Mouse (Mus musculus): ENCODE results near the gene Trarg1. TPM values are rescaled to one million over a fixed set of nuclear protein-coding genes. Genes with fewer than 3 reads are reported as not detected.

The Trarg1 gene
- polyA plus RNA-seq, 1 experiment = not detected

- no peaks in the 10 kb centered on the region for H3K9me3 ChIP-seq (ENCODE audit: control insufficient read depth, low read length)
- no peak within 1 kb of the TSS for H3K4me3 ChIP-seq (replicated peaks)
- no peaks in the 10 kb centered on the region for H3K4me1 ChIP-seq (ENCODE audit: control insufficient read depth)
- TF ChIP-seq TAL1 (IDR thresholded peaks at IDR 0.05; ENCODE audit: low read length) (no peak), GATA1 (IDR thresholded peaks at IDR 0.05; ENCODE audit: low read length) (no peak)
- no peaks in the 10 kb centered on the region for H3K36me3 ChIP-seq (ENCODE audit: control insufficient read depth)
- peaks cover 62% of the 10 kb centered on the region for H3K27me3 ChIP-seq (ENCODE audit: control insufficient read depth)
Measured at GRCm38 (mm10) chr11:76671871-76672475, 7.6 kb upstream of the Trarg1 start, which contains the start of gene Bhlha9. Bhlha9 (plus strand) TSS chr11:76672470.

GRCm38 (mm10) chr11:76672561-76673384 is 6.8 kb upstream of the Trarg1 start:
- Histone ChIP-seq H3K36me3 (ENCODE audit: control insufficient read depth) (no peaks in the 10 kb centered on the region), H3K4me3 (replicated peaks) (no peak overlapping the region), H3K9me3 (ENCODE audit: control insufficient read depth, low read length) (no peaks in the 10 kb centered on the region), H3K27me3 (ENCODE audit: control insufficient read depth) (peaks cover 54% of the 10 kb centered on the region), H3K4me1 (ENCODE audit: control insufficient read depth) (no peaks in the 10 kb centered on the region)
- TF ChIP-seq TAL1 (IDR thresholded peaks at IDR 0.05; ENCODE audit: low read length) (no peak), GATA1 (IDR thresholded peaks at IDR 0.05; ENCODE audit: low read length) (no peak)

GRCm38 (mm10) chr11:76674199-76674598 is 5.4 kb upstream of the Trarg1 start:
- H3K4me3 ChIP-seq (replicated peaks) = no peak overlapping the region
- H3K9me3 ChIP-seq (ENCODE audit: control insufficient read depth, low read length) = no peaks in the 10 kb centered on the region
- peaks cover 43% of the 10 kb centered on the region for H3K27me3 ChIP-seq (ENCODE audit: control insufficient read depth)
- no peaks in the 10 kb centered on the region for H3K4me1 ChIP-seq (ENCODE audit: control insufficient read depth)
- no peaks in the 10 kb centered on the region for H3K36me3 ChIP-seq (ENCODE audit: control insufficient read depth)
- TF ChIP-seq TAL1 (IDR thresholded peaks at IDR 0.05; ENCODE audit: low read length) (no peak), GATA1 (IDR thresholded peaks at IDR 0.05; ENCODE audit: low read length) (no peak)

- TF ChIP-seq TAL1 (IDR thresholded peaks at IDR 0.05; ENCODE audit: low read length) = no peak
- no peak for TF ChIP-seq GATA1 (IDR thresholded peaks at IDR 0.05; ENCODE audit: low read length)
- Histone ChIP-seq H3K36me3 (ENCODE audit: control insufficient read depth) (no peaks in the 10 kb centered on the region), H3K27me3 (ENCODE audit: control insufficient read depth) (peaks cover 43% of the 10 kb centered on the region), H3K4me1 (ENCODE audit: control insufficient read depth) (no peaks in the 10 kb centered on the region), H3K4me3 (replicated peaks) (no peak overlapping the region), H3K9me3 (ENCODE audit: control insufficient read depth, low read length) (no peaks in the 10 kb centered on the region)
Measured at GRCm38 (mm10) chr11:76674704-76675103, 4.9 kb upstream of the Trarg1 start.

GRCm38 (mm10) chr11:76685604-76686003 is 6.0 kb downstream of the Trarg1 start:
- Histone ChIP-seq H3K9me3 (ENCODE audit: control insufficient read depth, low read length) (no peaks in the 10 kb centered on the region), H3K27me3 (ENCODE audit: control insufficient read depth) (no peaks in the 10 kb centered on the region), H3K4me3 (replicated peaks) (no peak overlapping the region), H3K36me3 (ENCODE audit: control insufficient read depth) (no peaks in the 10 kb centered on the region), H3K4me1 (ENCODE audit: control insufficient read depth) (no peaks in the 10 kb centered on the region)
- TF ChIP-seq GATA1 (IDR thresholded peaks at IDR 0.05; ENCODE audit: low read length) = no peak
- no peak for TF ChIP-seq TAL1 (IDR thresholded peaks at IDR 0.05; ENCODE audit: low read length)

- H3K36me3 ChIP-seq (ENCODE audit: control insufficient read depth) = no peaks in the 10 kb centered on the region
- H3K9me3 ChIP-seq (ENCODE audit: control insufficient read depth, low read length) = no peaks in the 10 kb centered on the region
- no peaks in the 10 kb centered on the region for H3K27me3 ChIP-seq (ENCODE audit: control insufficient read depth)
- TF ChIP-seq GATA1 (IDR thresholded peaks at IDR 0.05; ENCODE audit: low read length) (no peak), TAL1 (IDR thresholded peaks at IDR 0.05; ENCODE audit: low read length) (no peak)
- no peaks in the 10 kb centered on the region for H3K4me1 ChIP-seq (ENCODE audit: control insufficient read depth)
- no peak overlapping the region for H3K4me3 ChIP-seq (replicated peaks)
Measured at GRCm38 (mm10) chr11:76692096-76692495, 12.5 kb downstream of the Trarg1 start.

GRCm38 (mm10) chr11:76695810-76696209 is 16.2 kb downstream of the Trarg1 start:
- Histone ChIP-seq H3K9me3 (ENCODE audit: control insufficient read depth, low read length) (no peaks in the 10 kb centered on the region), H3K36me3 (ENCODE audit: control insufficient read depth) (no peaks in the 10 kb centered on the region), H3K27me3 (ENCODE audit: control insufficient read depth) (no peaks in the 10 kb centered on the region; the same call in 1 of the 2 replicates), H3K4me3 (replicated peaks) (no peak overlapping the region), H3K4me1 (ENCODE audit: control insufficient read depth) (no peaks in the 10 kb centered on the region)
- no peak for TF ChIP-seq TAL1 (IDR thresholded peaks at IDR 0.05; ENCODE audit: low read length)
- TF ChIP-seq GATA1 (IDR thresholded peaks at IDR 0.05; ENCODE audit: low read length) = no peak

- H3K4me3 ChIP-seq (replicated peaks) = no peak overlapping the region
- H3K4me1 ChIP-seq (ENCODE audit: control insufficient read depth) = no peaks in the 10 kb centered on the region
- TF ChIP-seq TAL1 (IDR thresholded peaks at IDR 0.05; ENCODE audit: low read length) = no peak
- no peak for TF ChIP-seq GATA1 (IDR thresholded peaks at IDR 0.05; ENCODE audit: low read length)
- H3K9me3 ChIP-seq (ENCODE audit: control insufficient read depth, low read length) = no peaks in the 10 kb centered on the region
- H3K27me3 ChIP-seq (ENCODE audit: control insufficient read depth) = no peaks in the 10 kb centered on the region; the same call in 1 of the 2 replicates
- H3K36me3 ChIP-seq (ENCODE audit: control insufficient read depth) = no peaks in the 10 kb centered on the region
Measured at GRCm38 (mm10) chr11:76699626-76700025, 20.0 kb downstream of the Trarg1 start.

- TF ChIP-seq TAL1 (IDR thresholded peaks at IDR 0.05; ENCODE audit: low read length) (no peak), GATA1 (IDR thresholded peaks at IDR 0.05; ENCODE audit: low read length) (no peak)
Measured at GRCm38 (mm10) chr11:76707656-76708055, 28.0 kb downstream of the Trarg1 start.

More at GRCm38 (mm10) chr11:76707656-76708055, 28.0 kb downstream of the Trarg1 start:
- Histone ChIP-seq H3K4me3 (replicated peaks) (no peak overlapping the region), H3K9me3 (ENCODE audit: control insufficient read depth, low read length) (peaks cover 4% of the 10 kb centered on the region), H3K4me1 (ENCODE audit: control insufficient read depth) (no peaks in the 10 kb centered on the region), H3K36me3 (ENCODE audit: control insufficient read depth) (no peaks in the 10 kb centered on the region), H3K27me3 (ENCODE audit: control insufficient read depth) (no peaks in the 10 kb centered on the region)

All from erythroblast, embryonic 14.5 days (primary cell).